Mouse (Mus musculus): ENCODE measurements around the gene Siglec1.

GRCm38 (mm10) chr2:131052862-131053418 is 33.6 kb downstream of the Siglec1 start:
- TF ChIP-seq CTCF (IDR thresholded peaks at IDR 0.05; ENCODE audit: control insufficient read depth, insufficient read depth, insufficient replicate concordance, low read depth, low read length) (no peak), POLR2A (IDR thresholded peaks at IDR 0.05; ENCODE audit: control insufficient read depth, low read depth, low read length) (no peak)

All from testis, adult 2 months (tissue).